ENCODE assay signal across 24 mouse cellular contexts in genomic region chrX:151780348-151780747, GRCm38 (mm10).
"Had no signal": no experiment of that assay in that cellular context is flagged by ENCODE, and none has a peak within 500 bp of the region (broad histone marks: within the 10 kb centered on the region; RNA-seq: fewer than 3 reads in every experiment).

No protein-coding gene starts in this region.

- H3K9ac ChIP-seq: kidney, embryonic 15.5 days; limb, embryonic 12.5 days; limb, embryonic 15.5 days; liver, embryonic 14.5 days; liver, postnatal 0 days; lung, embryonic 14.5 days; midbrain, embryonic 12.5 days; neural tube, embryonic 12.5 days; neural tube, embryonic 15.5 days; stomach, embryonic 15.5 days had no signal

- H3K4me2 ChIP-seq: kidney, embryonic 15.5 days; limb, embryonic 12.5 days; limb, embryonic 15.5 days; liver, embryonic 11.5 days; lung, embryonic 14.5 days; midbrain, embryonic 12.5 days; neural tube, embryonic 12.5 days; neural tube, embryonic 15.5 days; stomach, embryonic 15.5 days had no signal

- H3K36me3 ChIP-seq: kidney, embryonic 15.5 days; limb, embryonic 12.5 days; limb, embryonic 15.5 days; midbrain, embryonic 12.5 days; neural tube, embryonic 12.5 days; neural tube, embryonic 15.5 days; stomach, embryonic 15.5 days had no signal

- H3K4me1 ChIP-seq: kidney, embryonic 15.5 days; limb, embryonic 12.5 days; limb, embryonic 15.5 days; midbrain, embryonic 12.5 days; neural tube, embryonic 12.5 days; neural tube, embryonic 15.5 days; stomach, embryonic 15.5 days had no signal

- H3K4me3 ChIP-seq: kidney, embryonic 15.5 days; left cerebral cortex, adult 2 months; limb, embryonic 12.5 days; limb, embryonic 15.5 days; midbrain, embryonic 12.5 days; neural tube, embryonic 12.5 days; neural tube, embryonic 15.5 days; stomach, embryonic 15.5 days had no signal

- ATAC-seq: liver, postnatal 0 days; lung, postnatal 0 days had no signal

- H3K9me3 ChIP-seq: kidney, embryonic 15.5 days; limb, embryonic 12.5 days; limb, embryonic 15.5 days; midbrain, embryonic 12.5 days; neural tube, embryonic 12.5 days; neural tube, embryonic 15.5 days; stomach, embryonic 15.5 days had no signal

- DNase-seq: kidney, adult 18-20 months; kidney, postnatal 10 days; kidney, postnatal 36 days; layer of hippocampus, postnatal 36 days; left cerebral cortex, postnatal 4 days; liver, postnatal 0 days; lung, embryonic 14.5 days; right cerebral cortex, adult 18-20 months; right cerebral cortex, postnatal 25 days; spleen, adult 18-20 months; thymus, adult 18-20 months; thymus, postnatal 36 days had no signal

- H3K27ac ChIP-seq: kidney, embryonic 15.5 days; left cerebral cortex, adult 2 months; limb, embryonic 12.5 days; limb, embryonic 15.5 days; liver, embryonic 14.5 days; macrophage; midbrain, embryonic 12.5 days; neural tube, embryonic 12.5 days; neural tube, embryonic 15.5 days; stomach, embryonic 15.5 days had no signal

- H3K27me3 ChIP-seq: midbrain, embryonic 12.5 days; neural tube, embryonic 12.5 days; neural tube, embryonic 15.5 days; stomach, embryonic 15.5 days had no signal
